Mouse (Mus musculus) testis, postnatal 14 days (tissue): ENCODE data around the gene Micall2.
"Not testable (repeated sequence)": the region's sequence is repeated elsewhere in the genome, so short reads cannot be mapped to it uniquely, and the experiment has no call there.

Experiments used
- DNase-seq: peaks from one replicate; pipeline ENCODE4 v3.0.0; 2021; ENCODE audit warnings: low spot score

Gene Micall2

DNA sequence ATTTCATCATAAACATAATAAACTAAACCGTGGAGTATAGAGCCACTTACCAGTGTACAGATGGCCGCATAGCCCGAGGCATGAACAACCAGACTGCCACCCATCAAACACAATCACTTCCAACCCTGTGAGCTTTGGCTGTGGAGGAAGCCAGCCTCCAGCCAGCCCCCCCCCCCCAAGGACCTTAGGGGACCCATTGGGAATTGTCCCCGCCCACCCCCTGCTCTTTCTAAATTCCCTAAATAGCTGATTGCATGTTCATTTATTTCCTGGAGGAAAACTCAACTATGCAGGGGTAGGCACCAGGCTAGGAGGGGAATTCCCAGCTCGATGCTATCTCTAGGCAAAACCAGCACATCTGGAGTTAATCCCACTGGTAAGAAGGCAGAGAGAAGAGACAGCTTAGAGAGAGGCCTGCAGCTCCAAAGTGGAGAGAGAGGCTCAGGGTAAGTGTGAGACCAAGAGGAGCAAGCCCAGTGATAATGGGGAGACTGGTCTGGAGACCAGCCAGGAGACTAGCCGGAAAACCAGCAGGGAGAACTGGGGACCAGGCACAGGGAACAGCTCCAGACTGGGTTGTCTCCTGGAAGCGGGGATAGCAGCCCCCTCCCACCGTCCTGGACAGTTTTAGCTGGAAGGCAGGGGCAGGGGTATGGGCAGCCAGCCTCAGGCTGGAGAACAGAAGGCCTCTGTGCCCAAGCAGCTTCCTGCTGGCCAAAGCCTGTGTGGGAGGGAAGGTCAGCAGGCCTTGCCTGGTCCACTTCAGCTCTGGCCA is 5.2 kb downstream of the Micall2 start:
- DNase-seq: peak; percentile 59

DNA sequence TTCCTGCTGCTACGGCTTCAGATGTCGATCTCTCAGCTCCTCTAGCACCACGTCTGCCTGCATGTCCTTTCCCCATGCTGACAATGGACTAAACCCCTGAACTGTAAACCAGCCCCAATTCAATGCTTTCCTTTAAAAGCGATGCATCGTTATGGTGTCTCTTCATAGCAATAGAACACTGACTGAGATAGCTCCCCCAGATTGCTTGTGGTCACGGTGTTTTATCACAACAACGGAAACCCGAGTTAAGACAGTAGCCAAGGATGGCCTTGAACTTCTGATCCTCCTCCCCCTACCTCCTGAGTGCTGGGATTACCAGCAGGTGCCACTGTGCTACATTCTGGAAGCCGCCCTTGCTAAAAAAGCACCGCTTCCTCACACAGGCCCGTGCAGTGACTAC is 8.9 kb downstream of the Micall2 start:
- no peak for DNase-seq

DNA sequence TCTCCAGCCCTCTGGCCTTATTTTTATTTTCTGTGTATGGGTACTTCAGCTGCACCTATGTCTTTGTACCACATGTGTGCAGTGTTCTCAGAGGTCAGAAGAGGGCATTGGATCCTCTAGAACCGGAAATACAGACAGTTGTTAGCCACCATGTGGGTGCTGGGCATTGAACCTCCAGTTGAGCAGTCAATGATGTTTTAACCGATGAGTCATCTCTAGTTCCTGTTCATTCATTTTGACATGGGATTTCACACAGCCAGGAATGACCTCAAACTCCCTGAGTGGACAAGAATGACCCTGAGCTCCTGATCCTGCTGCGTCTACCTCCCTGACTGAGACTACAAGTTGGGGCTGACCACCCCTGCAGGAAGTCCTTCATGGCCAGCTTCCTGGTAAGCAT is 9.9 kb downstream of the Micall2 start:
- no peak for DNase-seq

DNA sequence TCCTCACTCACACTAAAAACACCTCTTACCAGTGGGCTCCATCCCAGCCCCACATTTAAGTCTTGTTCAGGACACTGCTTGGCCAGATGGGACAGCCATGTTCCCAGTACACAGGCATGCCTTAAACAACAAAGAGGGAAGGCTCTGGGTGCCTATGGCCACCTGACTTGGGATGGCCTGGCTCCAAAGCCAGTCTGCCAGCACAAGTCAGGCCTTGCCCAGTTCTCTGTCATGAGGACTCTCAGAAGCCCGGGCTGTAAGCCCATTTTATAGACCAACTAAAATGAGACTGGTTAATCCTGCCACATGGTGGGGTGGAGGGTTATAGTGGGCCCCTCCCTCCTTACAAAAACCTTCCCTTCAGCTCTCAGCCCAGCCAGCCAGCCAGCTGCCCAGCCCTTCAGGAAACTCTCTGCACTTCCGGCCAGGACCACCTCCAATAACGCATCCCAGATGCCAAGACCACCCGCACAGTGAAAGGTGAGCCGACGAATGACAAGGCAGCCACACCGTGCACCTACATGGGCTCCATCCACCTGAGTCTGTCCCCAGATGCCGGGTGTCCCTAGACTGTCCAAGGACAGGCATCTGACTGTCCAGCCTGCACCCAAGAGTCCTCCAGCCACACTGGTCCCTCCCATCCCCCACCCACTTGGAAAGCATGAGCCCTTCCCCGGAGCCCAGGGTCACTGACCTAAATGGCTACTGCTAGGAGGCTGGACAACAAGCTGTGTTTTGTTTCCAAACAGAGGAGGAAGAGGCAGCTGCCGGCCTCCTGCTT is 11.6 kb downstream of the Micall2 start:
- DNase-seq: no peak

DNA sequence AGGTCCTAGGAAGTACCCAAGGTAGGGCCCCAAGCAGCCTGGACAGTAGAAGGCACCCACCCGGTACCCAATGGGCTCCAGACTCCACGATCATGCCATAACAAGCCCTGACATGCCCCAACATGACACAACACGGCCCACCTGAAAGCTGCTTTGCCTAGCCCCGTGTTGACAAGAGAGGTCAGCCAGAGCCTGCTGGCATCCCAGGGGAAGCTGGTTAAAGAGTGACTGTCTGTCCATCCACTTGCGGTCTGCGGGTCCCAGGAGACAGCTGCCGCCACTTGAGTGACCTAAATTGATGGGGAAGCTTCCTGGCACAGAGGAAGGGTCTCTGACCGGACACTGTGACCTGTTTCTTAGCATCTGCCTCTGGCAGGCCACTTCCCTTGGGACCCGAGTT is 13.0 kb downstream of the Micall2 start:
- no peak for DNase-seq

DNA sequence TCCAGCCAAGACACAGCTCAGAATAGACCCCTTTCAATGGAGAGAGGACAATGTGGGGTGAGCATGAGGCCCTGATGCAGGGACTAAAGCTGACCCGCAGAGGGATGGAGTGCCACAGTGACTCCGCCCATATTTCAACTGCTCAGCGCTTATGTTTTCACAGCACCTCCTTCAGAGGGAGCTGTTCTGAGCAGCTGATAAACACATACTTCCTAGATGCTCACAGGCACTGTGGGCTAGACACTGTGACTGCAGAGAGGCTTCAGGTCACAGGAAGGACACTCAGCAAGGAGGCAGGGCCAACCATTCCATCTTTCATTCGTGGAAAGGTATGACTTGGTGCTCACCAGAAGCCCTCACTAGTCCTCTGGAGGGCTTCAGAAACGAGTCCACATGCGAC is 13.4 kb downstream of the Micall2 start:
- no peak for DNase-seq

DNA sequence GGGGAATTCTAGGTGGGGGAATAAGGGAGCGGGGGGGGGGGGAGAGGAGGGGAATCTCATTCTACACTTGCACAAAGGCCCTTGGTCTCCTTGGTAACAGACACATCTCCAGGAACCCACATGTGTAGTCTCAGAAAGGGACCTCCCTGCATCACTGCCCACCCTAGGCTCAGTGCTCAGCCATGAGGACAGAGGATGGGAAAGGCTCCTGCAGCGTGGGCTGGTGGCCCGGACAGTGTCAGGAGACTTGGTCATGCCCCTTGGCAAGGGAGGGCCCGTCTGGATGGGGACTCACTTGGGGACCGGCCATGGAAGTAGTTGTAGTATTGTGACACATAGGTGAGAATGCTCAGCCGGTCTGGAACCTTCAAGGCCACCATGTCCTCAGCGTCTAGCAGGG is 17.2 kb downstream of the Micall2 start:
- DNase-seq: no peak

DNA sequence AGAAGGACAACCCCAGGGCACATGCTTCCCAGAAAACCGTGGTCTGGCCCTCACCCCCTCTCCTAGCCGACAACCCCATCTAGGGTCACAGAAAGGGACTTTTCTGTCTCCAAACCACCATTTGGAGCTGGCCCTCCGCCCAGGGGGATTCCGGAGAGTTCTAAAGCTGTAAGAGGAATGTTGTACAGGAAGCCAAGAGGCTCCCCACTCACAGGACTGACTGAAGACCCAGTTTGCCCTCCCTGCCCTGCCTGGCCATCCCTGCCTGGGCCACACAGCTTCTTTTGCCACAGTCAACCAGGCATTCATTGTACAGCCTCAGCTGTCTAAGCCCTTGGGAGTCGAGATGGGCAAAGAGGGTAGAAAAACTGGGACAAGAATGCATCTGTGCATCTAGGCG is 17.6 kb downstream of the Micall2 start:
- no peak for DNase-seq

DNA sequence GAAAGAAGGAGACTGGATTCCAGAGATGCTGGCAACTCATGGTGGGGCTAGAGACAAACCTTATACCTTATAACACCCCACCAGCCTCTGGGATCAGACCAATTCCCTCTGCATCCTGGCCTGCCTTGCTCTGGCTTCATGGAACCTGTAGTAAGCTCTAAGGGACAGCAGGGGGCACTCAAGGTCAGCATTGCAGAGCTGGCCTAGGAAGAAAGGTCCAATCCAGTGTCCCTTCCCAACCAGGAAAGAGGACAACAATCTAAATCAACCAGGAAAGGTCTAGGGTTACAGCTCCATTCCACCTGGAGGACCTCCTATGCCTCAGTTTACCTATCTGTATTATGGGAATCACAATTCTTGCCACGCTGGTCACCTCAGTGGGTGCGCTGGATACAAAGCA is 18.4 kb downstream of the Micall2 start:
- no peak for DNase-seq

DNA sequence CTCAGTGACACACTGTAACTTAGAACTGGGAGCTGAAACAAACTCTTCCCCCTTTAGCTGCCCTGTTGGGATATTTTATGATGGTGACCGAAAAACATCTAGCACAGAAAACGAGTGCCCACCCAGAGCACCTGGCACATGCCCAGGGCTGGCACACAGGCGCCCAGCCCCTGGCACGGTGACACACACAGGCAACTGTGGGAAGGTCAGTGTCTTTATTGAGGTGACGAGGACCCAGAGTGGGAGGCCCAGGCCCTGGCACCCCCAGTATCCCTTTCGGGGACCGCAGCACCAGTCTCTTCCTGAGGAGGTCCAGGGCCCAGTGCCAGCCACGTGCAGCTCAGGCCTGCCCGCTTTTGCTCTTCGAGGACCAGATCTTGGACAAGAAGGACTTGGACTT is 29.6 kb downstream of the Micall2 start:
- DNase-seq: no peak

DNA sequence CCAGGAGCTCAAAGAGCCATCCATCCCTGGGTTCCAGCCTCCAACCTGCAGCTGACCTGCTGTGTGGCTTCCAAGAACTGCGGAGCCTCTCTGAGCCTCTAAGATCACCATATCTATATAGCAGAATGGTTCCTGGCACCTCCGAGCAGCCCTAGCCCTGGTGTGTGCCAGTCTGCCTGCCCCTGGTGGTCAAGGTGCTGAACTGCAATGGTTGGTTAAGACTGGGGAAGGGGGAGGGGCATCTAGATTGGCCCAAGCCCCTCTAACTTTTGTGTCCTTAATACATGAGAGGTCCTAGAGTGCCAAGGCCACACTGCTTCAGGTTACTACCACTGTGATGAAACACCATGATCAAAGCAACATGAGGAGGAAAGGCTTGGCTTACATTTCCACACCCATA is 33.2 kb downstream of the Micall2 start:
- no peak for DNase-seq

DNA sequence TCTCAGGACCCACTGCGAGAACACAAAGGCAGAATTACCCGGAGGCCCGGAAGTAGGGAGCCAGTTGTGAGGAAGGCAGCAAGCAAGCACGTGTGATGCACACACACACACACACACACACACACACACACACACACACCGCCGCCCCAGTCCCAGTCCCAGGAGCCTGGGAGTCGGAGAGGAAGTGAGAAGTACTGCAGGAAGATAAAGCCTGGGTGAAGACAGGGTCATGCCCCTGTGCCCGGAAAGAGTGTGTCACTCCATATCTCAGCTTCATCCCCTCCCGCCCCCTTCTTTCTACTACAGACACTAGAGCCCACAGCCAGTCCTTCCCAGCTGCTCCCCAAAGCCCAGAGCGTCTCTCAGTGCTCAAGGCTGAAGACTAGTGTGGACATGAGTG is 33.9 kb downstream of the Micall2 start:
- no peak for DNase-seq

DNA sequence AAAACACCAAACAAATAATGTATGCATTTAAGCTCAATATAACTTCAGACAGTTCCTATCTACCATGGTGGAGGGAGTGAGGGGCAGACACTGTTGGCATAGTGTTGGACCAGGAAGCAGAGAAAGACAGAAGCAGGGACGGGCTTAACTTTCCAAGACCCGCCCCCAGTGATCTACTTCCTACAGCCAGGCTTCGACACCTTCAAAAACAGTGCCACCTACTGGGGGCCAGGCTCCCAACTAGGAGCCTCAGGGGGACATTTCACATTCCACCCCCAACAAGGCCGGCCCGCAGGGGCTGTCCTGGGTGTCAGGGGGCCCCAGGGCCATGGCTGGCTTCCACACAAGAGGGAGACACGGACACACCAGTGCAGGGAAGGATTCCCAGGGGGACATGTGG is 39.2 kb downstream of the Micall2 start:
- no peak for DNase-seq

DNA sequence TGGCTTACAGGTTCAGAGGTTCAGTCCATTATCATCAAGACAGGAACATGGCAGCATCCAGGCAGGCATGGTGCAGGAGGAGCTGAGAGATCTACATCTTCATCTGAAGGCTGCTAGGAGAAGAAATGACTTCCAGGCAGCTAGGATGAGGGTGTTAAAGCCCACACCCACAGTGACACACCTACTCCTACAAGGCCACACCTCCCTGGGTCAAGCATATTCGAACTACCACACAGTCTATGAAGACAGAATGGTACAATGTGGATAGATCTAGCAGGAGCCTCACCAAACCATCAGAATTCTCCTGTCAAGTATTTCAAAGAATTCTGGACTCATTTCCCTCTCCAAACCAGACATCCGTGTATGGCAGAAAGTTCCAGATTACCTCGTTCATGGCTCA is 40.3 kb downstream of the Micall2 start:
- DNase-seq: not testable (repeated sequence)

DNA sequence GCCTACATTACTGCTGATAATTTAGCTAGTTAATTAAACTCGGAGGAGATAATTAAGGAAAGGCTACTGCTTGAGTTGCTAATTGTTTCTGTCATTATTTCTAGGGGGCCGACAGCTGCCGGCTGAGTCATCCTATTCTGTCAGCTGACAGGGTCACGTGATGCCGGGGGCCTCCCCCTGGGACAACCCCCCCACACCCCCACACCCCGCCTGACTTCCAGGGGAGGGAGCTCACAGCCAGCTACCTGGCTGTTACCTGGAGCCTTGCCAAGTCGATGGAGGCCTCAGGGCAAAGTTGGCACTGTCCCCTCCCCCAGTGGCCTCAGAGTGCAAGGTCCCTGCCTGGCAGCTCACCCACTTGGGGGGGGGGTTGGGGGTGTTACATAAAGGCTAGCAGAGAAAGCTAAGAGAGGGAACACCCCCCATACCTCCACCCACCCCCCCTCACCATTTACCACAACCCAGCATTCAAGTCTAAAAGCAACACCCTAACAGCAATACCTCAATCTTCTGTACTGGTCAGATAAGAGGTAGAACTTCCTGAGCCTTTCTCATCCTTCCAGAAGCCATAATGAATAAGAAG is 41.1 kb downstream of the Micall2 start:
- no peak for DNase-seq

DNA sequence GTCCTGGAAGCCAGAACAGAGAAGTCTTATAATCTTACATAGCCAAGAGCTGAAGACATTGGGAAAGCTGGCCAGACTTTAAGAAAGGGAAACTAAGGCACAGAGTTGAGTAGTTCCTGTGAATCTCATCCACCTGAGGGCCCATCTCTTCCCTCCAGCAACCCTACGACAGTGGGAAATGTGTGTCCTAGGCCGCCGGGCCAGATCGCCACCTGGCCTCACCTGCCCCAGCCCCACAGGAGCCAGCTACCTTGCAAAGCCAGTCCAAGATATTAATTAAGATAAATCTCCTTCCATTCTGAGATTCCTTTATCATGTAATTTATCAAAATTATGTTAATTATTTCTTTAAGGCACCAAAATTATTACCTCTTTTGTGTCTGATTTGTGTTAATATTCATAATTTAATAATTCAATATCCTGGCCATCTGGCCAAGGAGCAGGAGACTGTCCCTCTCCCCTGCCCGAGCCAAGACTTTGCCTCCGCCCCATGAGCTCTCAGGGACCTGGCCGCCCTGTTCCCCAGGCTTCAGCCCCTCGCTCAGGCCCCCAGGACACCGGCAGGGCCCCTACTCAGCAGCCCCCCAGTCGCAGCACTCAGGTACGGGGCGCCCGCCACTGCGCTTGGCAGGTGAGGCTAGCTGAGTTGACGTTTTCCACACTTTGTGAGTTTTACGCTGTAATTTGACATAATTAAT is 41.7 kb downstream of the Micall2 start:
- DNase-seq: no peak

DNA sequence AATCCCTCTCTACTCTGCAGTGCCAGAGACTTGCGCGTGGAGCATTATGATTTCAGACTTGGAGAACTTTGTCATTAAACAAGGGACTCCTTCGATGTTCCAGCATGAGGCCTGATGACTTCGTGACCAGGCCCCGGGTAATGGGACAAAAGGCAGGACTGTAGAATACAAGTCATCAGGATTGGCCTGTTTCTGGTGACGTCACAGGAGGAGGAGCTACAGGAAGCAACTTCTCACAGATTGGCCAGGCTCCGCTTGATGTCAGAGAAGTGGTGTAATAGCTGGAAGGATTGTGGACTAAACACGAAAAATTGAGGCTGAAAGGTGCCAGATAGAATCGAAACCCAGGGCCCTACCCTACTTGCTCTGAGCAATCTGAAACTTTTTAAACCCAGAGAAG is 45.3 kb downstream of the Micall2 start:
- no peak for DNase-seq

DNA sequence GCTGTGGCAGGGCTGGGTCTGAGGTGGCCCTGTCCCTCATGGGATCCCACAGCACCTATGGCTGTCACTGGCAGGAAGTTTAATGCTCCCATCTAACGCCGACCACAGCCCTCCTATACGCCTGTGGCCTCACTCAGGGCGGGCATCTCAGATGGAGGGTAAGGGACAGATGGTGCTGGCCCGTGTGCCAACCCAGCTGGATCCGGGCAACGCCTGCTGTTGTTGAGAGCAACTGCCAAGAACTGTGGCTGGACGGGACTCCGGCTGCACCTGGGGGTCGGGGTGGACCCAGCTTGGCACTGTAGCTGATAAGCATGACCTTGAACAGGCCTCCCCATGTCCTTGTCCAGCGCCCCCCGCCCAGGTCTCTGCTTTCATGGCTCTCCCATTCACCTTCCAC is 47.8 kb downstream of the Micall2 start:
- no peak for DNase-seq

DNA sequence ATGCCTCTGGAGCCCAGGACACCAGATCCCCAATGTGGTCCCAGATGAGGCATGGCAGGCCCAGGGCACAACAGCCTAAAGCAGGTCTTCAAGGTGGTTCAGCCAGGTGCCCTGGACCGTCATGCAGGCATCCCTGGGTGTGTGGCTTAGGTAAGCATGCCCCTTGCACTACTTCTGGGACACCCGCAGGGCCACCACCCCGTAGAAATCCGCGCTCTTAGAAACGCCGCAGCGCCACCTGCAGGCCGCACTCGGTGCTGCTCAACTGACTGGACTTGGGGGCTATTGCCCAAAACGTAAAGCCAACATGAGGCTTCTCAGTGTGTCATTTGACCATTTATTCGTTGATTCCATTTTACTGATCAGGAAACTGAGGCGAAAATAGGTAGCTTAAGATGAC is 48.5 kb downstream of the Micall2 start:
- DNase-seq: peak; percentile 55

DNA sequence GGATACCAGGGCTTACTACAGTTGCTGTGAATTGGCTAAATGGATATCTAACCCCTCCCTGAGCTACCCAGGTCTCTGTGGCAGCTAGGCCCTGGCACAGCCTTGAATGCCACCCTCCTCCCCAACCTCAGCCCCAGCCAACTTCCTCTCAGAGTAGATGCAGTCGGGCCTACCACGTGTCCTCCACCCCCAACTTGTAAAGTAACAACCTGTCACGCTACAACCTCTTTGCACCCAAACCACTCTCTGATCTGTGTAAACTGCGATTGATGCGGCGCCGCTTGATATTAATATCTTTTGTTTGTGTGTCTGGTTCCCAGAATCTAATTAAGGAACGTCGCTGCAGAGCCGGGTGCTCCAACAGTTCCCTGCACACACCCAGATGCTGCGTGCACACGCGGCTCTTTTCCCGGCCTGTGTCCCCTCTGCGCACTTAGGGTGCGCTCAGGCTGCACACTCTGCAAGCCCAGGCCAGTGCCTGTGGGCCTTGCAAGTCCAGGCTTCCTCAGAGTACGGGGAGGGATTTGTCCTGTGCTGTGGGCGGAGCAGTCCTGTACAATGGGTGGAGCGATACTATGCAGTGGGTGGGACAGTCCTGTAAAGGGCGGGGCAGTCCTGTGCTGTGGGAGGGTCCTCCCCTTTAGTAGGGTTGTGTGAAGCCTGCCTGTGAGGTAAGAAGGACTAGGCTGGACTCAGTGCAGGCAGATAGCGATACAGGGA is 49.4 kb downstream of the Micall2 start:
- no peak for DNase-seq

DNA sequence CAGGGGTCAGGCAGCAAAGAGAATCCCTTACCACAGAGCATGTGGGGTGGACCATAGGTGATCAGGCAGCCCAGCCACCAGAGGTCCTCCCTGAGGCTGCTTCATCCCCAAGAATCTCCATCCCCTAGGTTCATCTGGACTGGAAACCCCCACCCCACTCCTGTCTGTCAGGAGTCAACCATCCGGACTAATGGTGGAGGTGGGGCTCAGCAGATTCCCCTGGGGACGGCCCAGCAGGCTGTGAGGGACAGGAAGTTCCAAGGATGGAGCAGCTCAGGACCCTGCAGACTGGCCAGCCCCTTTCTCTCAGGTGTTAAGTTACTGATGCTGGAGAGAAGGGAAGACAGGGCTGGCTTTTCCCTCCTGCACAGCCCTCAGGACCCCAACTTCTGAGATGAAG is 52.9 kb downstream of the Micall2 start:
- no peak for DNase-seq

DNA sequence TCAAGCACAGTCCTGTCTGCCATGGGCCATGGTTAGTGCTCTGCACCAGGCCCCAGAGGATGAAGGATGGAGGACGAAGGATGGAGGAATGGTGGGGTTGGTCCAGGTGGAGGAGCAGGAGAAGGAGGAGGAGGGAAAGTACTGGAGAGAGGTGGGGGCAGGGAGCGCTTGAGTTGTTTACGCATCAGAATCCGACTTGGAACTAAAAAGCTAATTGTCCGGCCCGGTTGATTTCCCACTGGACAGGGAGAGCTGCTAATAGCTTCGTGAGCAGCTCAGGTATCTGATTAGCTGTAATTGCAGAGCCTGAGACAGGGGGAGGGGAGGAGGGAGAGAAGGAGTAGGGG is 53.5 kb downstream of the Micall2 start:
- DNase-seq: no peak
